Mouse (Mus musculus) retina, postnatal 1 day (tissue): ENCODE results near the gene Rspry1.
A peak's percentile ranks its signal among the peaks of the same experiment; 100 is the strongest.

Source experiments
- DNase-seq: peaks from one replicate; pipeline ENCODE4 v3.0.0-alpha.2; 2012

The Rspry1 gene

DNA sequence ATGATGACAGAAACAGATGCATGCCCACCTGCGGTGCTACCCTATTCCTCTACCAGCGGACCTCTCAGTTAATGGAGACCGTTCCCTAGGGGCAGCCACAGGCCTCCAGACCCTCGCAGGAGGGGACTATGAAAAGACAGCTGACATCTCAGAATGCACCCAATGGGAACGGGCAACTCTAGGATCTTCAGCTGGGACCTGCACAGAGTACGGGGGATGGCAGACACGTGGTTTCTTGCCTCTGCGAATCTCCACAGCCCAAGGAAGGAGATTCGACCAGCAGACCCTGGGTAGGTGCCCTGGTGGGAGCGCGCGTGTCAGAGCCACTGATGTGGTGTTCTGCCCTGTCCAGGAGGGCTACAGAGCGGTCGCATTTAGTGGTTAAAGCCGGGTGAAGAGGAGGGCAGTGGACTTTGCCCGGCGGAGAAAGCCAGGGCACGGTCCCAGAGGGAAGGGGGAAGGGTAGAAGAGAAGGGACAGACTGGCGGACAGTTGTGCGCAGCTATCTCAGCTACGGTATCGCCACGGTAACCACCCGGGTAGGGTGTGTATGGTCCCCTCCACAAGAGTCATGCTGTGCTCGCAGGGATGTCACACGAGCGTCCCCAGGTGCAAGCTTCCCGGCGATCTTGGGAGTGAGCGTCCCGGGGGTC, 93.7 kb downstream of the Rspry1 start:
- peak; percentile 39 for DNase-seq

DNA sequence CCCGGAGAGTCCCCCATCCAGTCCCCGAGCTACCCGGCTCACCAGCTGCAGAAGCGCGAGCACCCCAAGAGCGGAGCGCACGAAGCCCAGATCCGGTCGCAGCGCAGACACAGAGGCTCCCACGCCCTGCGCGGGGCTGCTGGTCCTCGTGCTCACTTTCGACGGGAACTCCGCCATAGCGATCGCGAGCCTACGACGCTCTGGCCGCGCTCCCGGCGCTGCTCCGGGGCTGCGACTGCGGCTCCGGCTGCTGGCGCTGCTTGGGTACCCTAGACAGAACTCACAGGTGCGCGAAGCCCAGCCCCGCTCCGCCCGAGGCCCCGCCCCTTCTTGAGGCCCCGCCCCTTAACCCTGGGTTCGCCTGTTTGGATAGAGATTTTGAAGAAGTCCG, 94.3 kb downstream of the Rspry1 start, which contains the start of gene Pllp:
Gene Pllp (minus strand): TSS at position 285 of the 391 bp plus-strand sequence.
- peak; percentile 59 for DNase-seq

DNA sequence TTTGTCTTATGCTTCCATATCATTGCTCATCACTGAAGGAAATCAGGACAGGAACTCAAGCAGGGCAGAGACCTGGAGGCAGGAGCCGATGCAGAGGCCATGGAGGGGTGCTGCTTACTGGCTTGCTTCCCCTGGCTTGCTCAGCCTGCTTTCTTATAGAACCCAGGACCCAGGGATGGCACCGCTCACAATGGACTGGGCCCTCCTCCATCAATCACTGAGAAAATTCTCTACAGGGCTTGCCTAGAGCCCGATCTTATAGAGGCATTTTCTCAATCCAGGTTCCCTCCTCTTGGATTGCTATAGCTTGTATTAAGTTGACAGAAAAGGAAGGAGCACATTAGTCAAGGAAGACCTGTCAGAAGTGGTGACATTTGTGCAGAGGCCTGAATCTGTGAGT, 94.8 kb downstream of the Rspry1 start:
- DNase-seq: no peak

DNA sequence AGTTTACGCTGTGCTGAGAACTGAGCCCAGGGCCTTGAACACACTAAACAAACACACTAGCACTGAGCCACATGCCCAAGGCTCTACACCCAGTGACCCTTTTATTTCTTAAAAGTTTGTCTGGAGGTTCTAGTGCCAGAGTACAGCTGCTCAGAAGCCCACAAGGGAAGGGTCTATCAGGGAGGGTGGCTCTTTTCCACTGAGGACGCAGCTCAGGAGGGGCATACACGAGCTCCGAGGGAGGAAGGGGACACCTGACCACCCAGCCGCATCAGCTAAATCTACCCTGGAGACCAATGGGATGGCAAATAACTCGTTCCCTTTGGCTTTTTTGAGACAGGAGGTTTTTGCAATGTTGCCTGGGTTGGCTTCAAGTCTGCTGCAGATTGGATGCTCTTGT, 96.2 kb downstream of the Rspry1 start:
- DNase-seq: no peak

DNA sequence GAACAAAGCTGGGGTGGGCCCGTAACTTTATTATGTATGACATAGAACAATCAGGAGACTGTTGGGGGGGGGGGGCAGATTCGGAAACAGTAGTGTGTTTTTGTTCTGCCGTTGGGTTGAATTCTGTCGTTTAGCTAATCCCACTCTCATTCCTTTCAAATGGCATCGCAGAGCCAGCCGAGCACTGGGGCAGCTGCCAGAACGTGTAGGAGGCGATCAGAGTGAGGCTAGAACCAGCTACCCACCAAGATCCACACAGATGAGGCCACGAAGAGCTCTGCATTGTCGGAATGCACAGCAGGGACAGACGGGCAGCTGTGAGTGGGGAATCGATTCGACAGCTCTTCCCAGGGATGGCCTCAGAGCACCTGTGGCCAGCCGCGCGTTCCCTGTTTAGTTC, 97.6 kb downstream of the Rspry1 start:
- DNase-seq: no peak

DNA sequence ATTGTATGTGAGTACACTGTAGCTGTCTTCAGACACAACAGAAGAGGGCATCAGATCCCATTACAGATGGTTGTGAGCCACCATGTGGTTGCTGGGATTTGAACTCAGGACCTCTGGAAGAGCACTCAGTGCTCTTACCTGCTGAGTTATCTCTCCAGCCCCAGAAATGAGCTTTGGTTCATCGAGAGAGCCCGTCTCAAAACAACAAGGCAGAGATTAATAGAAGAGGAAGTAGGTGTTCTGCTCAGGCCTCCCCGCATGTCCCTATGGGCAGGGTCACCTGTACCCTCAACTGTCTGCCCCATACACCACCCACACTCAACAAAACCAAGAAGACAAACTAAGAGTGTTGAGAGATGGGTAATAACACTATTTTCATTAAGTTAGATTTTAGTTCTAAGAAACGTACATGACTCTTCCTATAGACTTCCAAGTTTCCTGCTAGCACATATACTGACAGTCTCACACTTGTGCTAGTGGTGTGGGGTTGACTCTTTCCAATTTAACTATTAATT, 98.7 kb downstream of the Rspry1 start:
- DNase-seq: no peak

DNA sequence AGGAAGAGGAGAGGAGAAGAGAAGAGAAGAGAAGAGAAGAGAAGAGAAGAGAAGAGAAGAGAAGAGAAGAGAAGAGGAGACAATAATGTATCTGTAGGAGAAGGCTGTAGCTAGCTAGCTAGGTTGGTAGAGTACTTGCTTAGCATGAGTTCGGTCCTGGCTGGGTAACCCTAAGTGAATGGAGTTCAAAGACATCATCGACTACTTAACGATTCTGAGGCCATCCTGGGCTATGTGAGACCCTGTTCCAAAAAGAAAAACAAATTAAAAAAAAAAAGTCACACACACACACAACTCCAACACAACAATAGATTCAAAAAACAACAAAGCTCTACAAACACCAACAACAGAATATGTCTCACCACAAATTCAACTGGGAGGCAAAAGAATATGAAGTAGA, 100.4 kb downstream of the Rspry1 start:
- DNase-seq: no peak

DNA sequence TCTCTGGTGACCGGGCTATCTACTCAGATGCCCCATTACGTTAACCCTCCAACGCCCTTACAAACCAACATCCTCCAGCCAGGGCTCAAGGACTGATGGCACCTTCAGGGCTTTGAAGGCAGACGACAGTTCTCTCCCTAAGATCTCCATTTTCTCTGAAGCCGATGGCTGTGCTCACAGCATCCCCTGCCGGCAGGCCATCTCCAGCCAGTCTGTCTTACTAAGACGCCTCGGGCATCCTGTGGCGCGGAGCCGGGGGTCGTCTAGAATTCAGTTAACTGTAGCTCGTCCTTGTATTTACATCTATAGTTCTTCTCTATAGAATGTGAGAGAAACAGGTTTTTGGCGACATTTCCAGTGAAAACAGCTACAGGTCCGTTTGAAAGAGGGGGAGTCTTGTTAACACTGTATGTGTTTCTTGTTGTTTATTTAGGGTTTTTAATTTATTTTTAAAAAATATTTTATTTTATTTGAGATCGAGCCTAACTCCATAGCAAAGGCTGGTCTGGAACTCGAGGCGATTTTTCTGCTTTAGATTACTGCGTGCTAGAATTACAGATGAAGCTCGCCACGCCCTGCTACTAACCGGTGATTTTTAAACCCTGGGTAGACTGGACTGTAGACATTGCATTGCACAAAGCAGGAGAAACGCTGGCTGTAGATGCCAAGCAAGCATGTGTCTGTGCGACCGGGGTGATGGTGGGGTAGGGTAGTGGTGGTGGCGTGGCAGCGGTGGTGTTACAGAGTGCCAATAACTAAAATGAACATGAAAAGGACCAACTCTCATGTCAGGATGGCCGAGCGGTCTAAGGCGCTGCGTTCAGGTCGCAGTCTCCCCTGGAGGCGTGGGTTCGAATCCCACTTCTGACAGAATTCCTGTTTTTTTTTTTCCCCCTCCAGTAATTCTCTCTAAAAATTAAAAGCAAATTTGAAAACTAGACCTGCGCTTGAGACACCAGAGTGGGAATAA, 101.4 kb downstream of the Rspry1 start:
- peak; percentile 86 for DNase-seq

DNA sequence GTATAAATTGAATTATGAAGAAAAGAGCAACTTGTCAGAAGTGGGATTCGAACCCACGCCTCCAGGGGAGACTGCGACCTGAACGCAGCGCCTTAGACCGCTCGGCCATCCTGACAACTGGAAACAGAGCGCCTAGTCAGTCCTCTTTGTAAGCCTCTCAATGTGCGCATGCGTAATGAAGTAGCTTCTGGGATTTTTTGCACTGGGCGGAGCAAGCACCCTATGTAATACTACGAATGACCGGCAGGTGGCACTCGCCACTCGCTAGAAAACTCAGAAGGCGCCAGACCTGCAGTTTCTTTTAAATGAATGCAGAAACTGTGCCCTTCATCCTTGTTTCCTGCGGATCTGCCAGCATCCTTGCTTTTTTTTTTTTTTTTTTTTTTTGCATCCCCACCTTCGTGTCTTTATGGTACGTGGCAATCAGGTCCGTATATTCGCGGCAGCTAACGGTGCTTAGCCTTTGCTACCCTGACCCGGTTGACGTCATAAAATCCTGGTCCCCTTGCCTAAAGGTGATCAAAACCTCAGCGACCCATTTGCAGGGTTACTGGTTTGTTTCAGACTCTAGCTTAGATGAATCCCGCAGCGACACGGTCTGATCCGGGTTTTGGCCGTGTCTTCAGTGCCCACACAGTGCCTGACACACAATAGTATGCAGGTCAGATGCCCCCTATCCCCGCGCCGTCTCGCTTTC, 102.4 kb downstream of the Rspry1 start:
- DNase-seq: peak; percentile 98

DNA sequence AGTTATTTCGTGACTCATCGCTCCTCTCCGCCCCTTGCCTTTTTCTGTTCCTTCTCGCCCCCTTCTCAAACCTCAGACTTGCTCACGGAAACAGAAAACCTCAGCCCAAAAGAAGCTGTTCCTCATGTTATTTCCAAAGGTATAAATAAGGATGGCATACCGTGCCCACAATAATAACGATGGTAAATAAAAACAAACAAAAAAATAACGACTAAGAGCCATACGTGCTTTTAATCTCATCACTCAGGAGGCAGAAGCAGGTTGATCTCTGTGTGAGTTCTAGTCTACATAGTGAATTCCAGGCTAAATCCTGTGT, 102.9 kb downstream of the Rspry1 start:
- DNase-seq: no peak

DNA sequence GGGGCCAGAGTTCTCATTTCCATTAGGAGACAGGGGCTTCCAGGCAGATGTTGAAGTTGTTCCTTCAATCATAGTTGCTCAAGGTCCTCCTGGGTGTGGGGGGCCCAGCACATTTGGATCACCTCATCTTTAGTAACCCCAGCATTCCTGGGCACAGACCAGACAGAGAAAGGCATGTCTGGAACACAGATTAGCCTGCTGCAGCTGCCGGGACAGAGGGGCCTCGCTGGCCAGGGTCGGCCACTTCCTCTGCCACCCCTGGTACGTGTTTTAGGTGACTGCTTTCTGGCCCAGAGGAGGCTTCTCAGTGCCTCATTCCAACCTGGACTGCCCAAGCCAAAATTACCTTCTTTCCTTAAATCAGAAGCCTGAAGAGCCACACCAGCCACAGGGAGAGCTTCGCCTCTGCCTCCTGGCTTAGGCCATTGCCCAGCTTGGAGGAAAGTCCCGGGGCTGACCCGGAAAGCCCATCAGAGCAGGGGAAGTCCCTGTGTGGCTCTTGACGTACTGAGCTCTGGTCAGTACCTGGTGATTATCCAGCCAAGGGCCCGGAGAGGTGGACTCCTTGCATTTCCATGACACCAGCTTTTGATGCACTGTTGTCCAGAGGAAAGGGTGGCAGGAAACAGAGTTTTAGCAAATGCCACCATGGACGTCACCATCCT, 104.0 kb downstream of the Rspry1 start:
- DNase-seq: no peak

DNA sequence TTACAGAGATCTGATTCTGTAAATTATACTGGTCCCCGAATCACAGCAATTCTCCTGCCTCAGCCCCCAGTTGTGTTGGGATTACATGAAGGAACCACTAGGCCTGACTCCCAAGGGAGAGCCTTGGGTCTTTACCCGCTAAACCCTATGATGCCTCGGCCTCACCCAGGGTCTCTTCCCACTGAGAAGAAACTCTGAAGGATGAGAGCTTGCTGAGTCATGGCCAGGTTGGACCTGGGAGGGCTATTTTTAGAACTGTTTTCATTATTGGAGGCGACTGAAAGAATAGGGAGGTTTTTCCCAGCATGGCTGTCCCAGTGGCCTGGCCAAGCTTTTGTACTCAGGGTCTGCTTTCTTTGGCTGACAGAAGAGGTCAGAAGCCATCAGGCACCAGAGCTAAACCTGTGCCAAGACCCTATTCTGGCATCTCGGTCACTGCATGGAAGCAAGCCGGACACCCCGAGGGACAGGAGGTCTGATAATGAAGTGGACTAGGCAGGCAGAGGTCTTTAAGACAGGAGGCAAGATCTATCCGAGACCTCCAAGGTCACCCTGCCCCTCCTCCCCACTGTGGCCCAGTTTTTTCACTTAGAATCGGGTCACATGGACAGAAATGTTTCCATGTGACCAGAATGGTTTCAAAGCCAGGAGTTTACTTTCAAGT, 105.1 kb downstream of the Rspry1 start:
- no peak for DNase-seq
